ENCODE assay signal across 18 mouse cellular contexts in genomic region chr8:115612119-115612518, GRCm38 (mm10).
A peak's percentile ranks its signal among the peaks of the same experiment; 100 is the strongest.
DNase-seq lines count a peak whose midpoint lies in the region; ATAC-seq and TF ChIP-seq lines count a peak whose summit lies in the region.
"Had no signal": no experiment of that assay in that cellular context is flagged by ENCODE, and none has a peak within 500 bp of the region (broad histone marks: within the 10 kb centered on the region; RNA-seq: fewer than 3 reads in every experiment).

No protein-coding gene starts in this region.

- DNase-seq in kidney, adult 9 months, result peak; percentile 13
- DNase-seq in kidney, postnatal 36 days, result no peak
- no peak for DNase-seq in liver, postnatal 0 days
- DNase-seq in cerebellum, postnatal 25 days, result no peak
- no peak for DNase-seq in urinary bladder, adult 2 months (ENCODE audit: low spot score)
- DNase-seq: cerebellum, adult 9-10 months; kidney, adult 8-10 months; thymus, postnatal 4 days had no signal

- no peaks in the 10 kb centered on the region for H3K4me1 ChIP-seq in liver, postnatal 0 days (ENCODE audit: insufficient read depth)
- H3K4me1 ChIP-seq in liver, embryonic 12.5 days, result no peaks in the 10 kb centered on the region
- H3K4me1 ChIP-seq: embryonic facial prominence, embryonic 15.5 days; hindbrain, embryonic 13.5 days; limb, embryonic 12.5 days; liver, embryonic 15.5 days; midbrain, embryonic 13.5 days had no signal

- H3K4me2 ChIP-seq in liver, postnatal 0 days (ENCODE audit: low read depth, low read length), result no peak overlapping the region
- no peak overlapping the region for H3K4me2 ChIP-seq in liver, embryonic 12.5 days
- H3K4me2 ChIP-seq: embryonic facial prominence, embryonic 15.5 days; hindbrain, embryonic 13.5 days; limb, embryonic 12.5 days; liver, embryonic 15.5 days; midbrain, embryonic 13.5 days had no signal

- no peak for TF ChIP-seq CTCF in liver, postnatal 0 days (IDR thresholded peaks at IDR 0.05; ENCODE audit: low read depth)

- H3K9me3 ChIP-seq in liver, postnatal 0 days (ENCODE audit: low read length), result no peaks in the 10 kb centered on the region
- H3K9me3 ChIP-seq in liver, embryonic 12.5 days (replicated peaks), result no peaks in the 10 kb centered on the region
- H3K9me3 ChIP-seq: embryonic facial prominence, embryonic 15.5 days; hindbrain, embryonic 13.5 days; limb, embryonic 12.5 days; liver, embryonic 15.5 days; midbrain, embryonic 13.5 days had no signal

- H3K27me3 ChIP-seq in liver, postnatal 0 days (ENCODE audit: insufficient read depth, low read length), result no peaks in the 10 kb centered on the region
- no peaks in the 10 kb centered on the region for H3K27me3 ChIP-seq in liver, embryonic 12.5 days (replicated peaks)
- H3K27me3 ChIP-seq: embryonic facial prominence, embryonic 15.5 days; hindbrain, embryonic 13.5 days; limb, embryonic 12.5 days; liver, embryonic 15.5 days; midbrain, embryonic 13.5 days had no signal

- no peak overlapping the region for H3K9ac ChIP-seq in liver, postnatal 0 days (replicated peaks)
- no peak overlapping the region for H3K9ac ChIP-seq in liver, embryonic 12.5 days
- H3K9ac ChIP-seq: embryonic facial prominence, embryonic 15.5 days; hindbrain, embryonic 13.5 days; limb, embryonic 12.5 days; liver, embryonic 15.5 days; midbrain, embryonic 13.5 days had no signal

- no peaks in the 10 kb centered on the region for H3K36me3 ChIP-seq in liver, postnatal 0 days (replicated peaks; ENCODE audit: insufficient read depth, low read length)
- H3K36me3 ChIP-seq in liver, embryonic 12.5 days, result no peaks in the 10 kb centered on the region
- H3K36me3 ChIP-seq: embryonic facial prominence, embryonic 15.5 days; hindbrain, embryonic 13.5 days; limb, embryonic 12.5 days; liver, embryonic 15.5 days; midbrain, embryonic 13.5 days had no signal

- WGBS in liver, postnatal 0 days (ENCODE audit: insufficient replicate concordance), result 57% methylated on average over 3 of the region's 3 CpGs
- WGBS in liver, embryonic 12.5 days (ENCODE audit: insufficient replicate concordance), result 46% methylated on average over 3 of the region's 3 CpGs

- TF ChIP-seq EP300 in liver, postnatal 0 days (IDR thresholded peaks at IDR 0.05; ENCODE audit: low read depth), result no peak

- peak; percentile 35 for ATAC-seq in liver, postnatal 0 days
- ATAC-seq in liver, embryonic 12.5 days, result no peak
- 0 out of 2 replicates have a peak, but pooled peaks have one; percentile 32 for ATAC-seq in common myeloid progenitor, adult 5-6 weeks (replicated peaks; ENCODE audit: low read depth, poor library complexity, severe bottlenecking)
- ATAC-seq in megakaryocyte progenitor cell, adult 5-6 weeks (replicated peaks; ENCODE audit: poor library complexity), result peak; percentile 79
- ATAC-seq: inflammation-experienced regulatory T-cells, adult 6 months; midbrain, embryonic 13.5 days had no signal

- H3K27ac ChIP-seq in liver, postnatal 0 days (ENCODE audit: low read depth), result no peak overlapping the region
- H3K27ac ChIP-seq in liver, embryonic 12.5 days, result no peak overlapping the region
- H3K27ac ChIP-seq: embryonic facial prominence, embryonic 15.5 days; heart, adult 2 months; hindbrain, embryonic 13.5 days; limb, embryonic 12.5 days; liver, embryonic 15.5 days; midbrain, embryonic 13.5 days had no signal

- H3K4me3 ChIP-seq in liver, postnatal 0 days (ENCODE audit: low read depth, low read length), result no peak overlapping the region
- H3K4me3 ChIP-seq in liver, embryonic 12.5 days, result no peak overlapping the region
- H3K4me3 ChIP-seq: embryonic facial prominence, embryonic 15.5 days; heart, adult 2 months; hindbrain, embryonic 13.5 days; limb, embryonic 12.5 days; liver, embryonic 15.5 days; midbrain, embryonic 13.5 days had no signal
